Mouse (Mus musculus) spleen, adult 2 months (tissue): ENCODE data around the gene Pip5k1c.
A peak's percentile ranks its signal among the peaks of the same experiment; 100 is the strongest.

Source experiments
- CTCF ChIP-seq: fragments of 200-500 bp; IDR thresholded peaks from 2 replicates; pipeline ENCODE4 v1.5.1; 2011; ENCODE audit warnings: mild to moderate bottlenecking, inconsistent platforms; ENCODE audit not compliant: insufficient read depth, insufficient read length, insufficient replicate concordance; ENCODE audit errors: extremely low read depth
- POLR2A ChIP-seq: fragments of 200-500 bp; IDR thresholded peaks from 2 replicates; pipeline ENCODE4 v1.6.1; 2011; ENCODE audit warnings: low read depth, low read length, inconsistent platforms

DNA sequence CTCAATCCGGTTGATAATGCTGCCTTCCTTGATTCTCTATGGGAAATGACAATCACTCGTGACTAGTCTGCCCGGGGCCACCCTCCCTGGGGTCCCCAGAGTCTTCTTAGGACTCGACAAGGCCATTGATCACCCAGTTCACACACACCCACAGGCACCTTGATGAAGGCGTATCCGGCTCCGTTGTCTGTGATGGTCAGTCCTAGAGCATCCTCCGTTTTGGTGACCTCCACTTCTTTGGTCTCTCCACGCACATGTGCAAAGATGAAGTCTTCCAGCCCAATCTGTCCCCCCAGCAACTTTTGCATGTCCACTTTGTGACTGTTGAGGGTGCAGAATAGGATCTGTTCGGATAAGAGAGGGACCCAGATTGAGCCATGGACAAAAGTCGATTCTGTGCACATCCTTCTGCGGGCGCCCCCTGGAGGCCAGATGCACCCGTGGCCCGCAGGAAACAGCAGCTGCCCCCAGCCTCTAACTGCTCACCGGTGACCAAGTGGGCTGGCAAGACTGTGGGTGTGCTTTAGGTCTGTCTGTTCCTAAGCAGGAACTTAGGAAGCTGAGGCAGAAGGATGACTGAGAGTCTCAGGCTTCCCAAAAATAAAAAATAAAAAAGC lies 48.7 kb downstream of the Pip5k1c start:
- TF ChIP-seq POLR2A = no peak
- peak; percentile 87 for TF ChIP-seq CTCF
